Mouse (Mus musculus) hindbrain, embryonic 16.5 days (tissue): Measurements from ENCODE around the gene Il27. TPM values are rescaled to one million over a fixed set of nuclear protein-coding genes. Genes with fewer than 3 reads are reported as not detected.

Experiments used
- ATAC-seq: fragments of 200-750 bp; cut with Nextera tagmentation; 2 replicates; pipeline ENCODE4 v1.8.0; 2017; ENCODE audit warnings: moderate TSS enrichment, moderate library complexity
- H3K27ac ChIP-seq: fragments of 300-500 bp; sonication (generic); 2 replicates; pipeline ENCODE4 v1.5.1; 2014; ENCODE audit warnings: low read depth, mild to moderate bottlenecking, control low read depth, low read length, moderate library complexity
- H3K27me3 ChIP-seq: fragments of 300-500 bp; sonication (generic); replicated peaks from 2 replicates; pipeline ENCODE4 v1.6.1; 2014; ENCODE audit warnings: low read length; ENCODE audit not compliant: control insufficient read depth, insufficient read depth
- H3K36me3 ChIP-seq: fragments of 300-500 bp; sonication (generic); 2 replicates; pipeline ENCODE4 v1.6.1; 2014; ENCODE audit warnings: mild to moderate bottlenecking, low read length, moderate library complexity, mixed read lengths; ENCODE audit not compliant: control insufficient read depth, insufficient read depth
- H3K4me1 ChIP-seq: fragments of 300-500 bp; sonication (generic); 2 replicates; pipeline ENCODE4 v1.6.1; 2014; ENCODE audit warnings: low read depth, low read length; ENCODE audit not compliant: control insufficient read depth, insufficient read depth
- H3K4me2 ChIP-seq: fragments of 300-500 bp; sonication (generic); 2 replicates; pipeline ENCODE4 v1.6.1; 2014; ENCODE audit warnings: mild to moderate bottlenecking, low read length, control low read depth, moderate library complexity
- H3K4me3 ChIP-seq: fragments of 300-500 bp; sonication (generic); 2 replicates; pipeline ENCODE4 v1.5.1; 2014; ENCODE audit warnings: mild to moderate bottlenecking, low read length, control low read depth, moderate library complexity
- H3K9ac ChIP-seq: fragments of 300-500 bp; sonication (generic); 2 replicates; pipeline ENCODE4 v1.6.1; 2014; ENCODE audit warnings: low read depth, mild to moderate bottlenecking, control low read depth, low read length, moderate library complexity
- H3K9me3 ChIP-seq: fragments of 300-500 bp; sonication (generic); 2 replicates; pipeline ENCODE4 v1.6.1; 2014; ENCODE audit warnings: mild to moderate bottlenecking, low read length, moderate library complexity; ENCODE audit not compliant: control insufficient read depth
- WGBS: fragments of 180-500 bp; shearing (Covaris S2); extraction: QIAGEN DNeasy Blood & Tissue Kit; methylation state at CpG from one replicate; pipeline ENCODE4 v1.1.7; 2014; 5-methylcytosine and 5-hydroxymethylcytosine counted together
- polyA plus RNA-seq: library from polyadenylated mRNA; unstranded; fragments of >200 nt; fragmentation: Nextera tagmentation; extraction: Ambion mirVana; gene quantifications from 2 replicates; pipeline ENCODE4 v1.2.1, GENCODE M21; 2015

Gene Il27
- polyA plus RNA-seq, 1 experiment from 2014 or later, result not detected

GRCm38 (mm10) chr7:126612736-126613135 lies 18.0 kb upstream of the Il27 start:
- no peaks in the 10 kb centered on the region for H3K27me3 ChIP-seq
- H3K4me1 ChIP-seq, result no peaks in the 10 kb centered on the region
- 81% methylated on average over 3 of the region's 3 CpGs for WGBS
- no peak overlapping the region for H3K4me2 ChIP-seq
- ATAC-seq, result no peak
- H3K36me3 ChIP-seq, result no peaks in the 10 kb centered on the region
- H3K4me3 ChIP-seq, result no peak overlapping the region
- H3K27ac ChIP-seq, result no peak overlapping the region
- no peaks in the 10 kb centered on the region for H3K9me3 ChIP-seq
- no peak overlapping the region for H3K9ac ChIP-seq

GRCm38 (mm10) chr7:126607796-126608195 lies 13.1 kb upstream of the Il27 start:
- Histone ChIP-seq H3K4me3 (no peak overlapping the region), H3K9me3 (no peaks in the 10 kb centered on the region), H3K36me3 (no peaks in the 10 kb centered on the region), H3K4me2 (no peak overlapping the region), H3K4me1 (no peaks in the 10 kb centered on the region), H3K27ac (no peak overlapping the region), H3K9ac (no peak overlapping the region), H3K27me3 (no peaks in the 10 kb centered on the region)
- ATAC-seq, result no peak
- 83% methylated on average over 5 of the region's 5 CpGs for WGBS

DNA sequence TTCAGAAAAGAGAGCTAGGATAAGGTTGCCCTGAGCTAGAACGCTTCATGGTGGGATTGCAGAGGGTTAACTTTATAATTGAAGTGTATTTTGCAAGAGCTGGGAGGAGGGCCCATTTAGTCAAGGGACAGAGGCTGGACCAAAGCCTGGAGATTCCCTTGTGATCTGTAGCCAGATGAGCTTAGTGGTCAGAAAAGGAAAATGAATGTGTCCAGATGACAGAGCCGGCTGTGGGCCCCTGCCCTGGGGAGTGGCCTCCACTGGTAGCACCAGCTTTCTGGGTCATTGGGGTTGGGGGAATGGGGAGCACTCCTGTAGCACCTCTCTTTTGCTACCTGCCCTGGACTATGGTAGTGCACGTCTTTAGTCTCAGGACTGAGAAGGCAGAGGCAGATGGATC lies 12.3 kb upstream of the Il27 start:
- H3K4me2 ChIP-seq, result no peak overlapping the region
- 67% methylated on average over 3 of the region's 3 CpGs for WGBS
- no peak overlapping the region for H3K4me3 ChIP-seq
- no peaks in the 10 kb centered on the region for H3K36me3 ChIP-seq
- no peak overlapping the region for H3K9ac ChIP-seq
- ATAC-seq, result no peak
- no peaks in the 10 kb centered on the region for H3K4me1 ChIP-seq
- no peak overlapping the region for H3K27ac ChIP-seq
- H3K9me3 ChIP-seq, result no peaks in the 10 kb centered on the region
- no peaks in the 10 kb centered on the region for H3K27me3 ChIP-seq

GRCm38 (mm10) chr7:126606611-126607010 lies 11.9 kb upstream of the Il27 start:
- Histone ChIP-seq H3K36me3 (no peaks in the 10 kb centered on the region), H3K9me3 (no peaks in the 10 kb centered on the region), H3K9ac (no peak overlapping the region), H3K27ac (no peak overlapping the region), H3K4me3 (no peak overlapping the region), H3K4me2 (no peak overlapping the region), H3K4me1 (no peaks in the 10 kb centered on the region), H3K27me3 (no peaks in the 10 kb centered on the region)
- WGBS, result 83% methylated on average over 5 of the region's 5 CpGs
- ATAC-seq, result no peak

GRCm38 (mm10) chr7:126602650-126603049 lies 7.9 kb upstream of the Il27 start:
- WGBS, result 86% methylated on average over 3 of the region's 3 CpGs
- H3K4me3 ChIP-seq, result no peak overlapping the region
- no peak overlapping the region for H3K9ac ChIP-seq
- no peaks in the 10 kb centered on the region for H3K9me3 ChIP-seq
- no peak for ATAC-seq
- no peaks in the 10 kb centered on the region for H3K4me1 ChIP-seq
- no peaks in the 10 kb centered on the region for H3K36me3 ChIP-seq
- H3K27me3 ChIP-seq, result no peaks in the 10 kb centered on the region
- no peak overlapping the region for H3K27ac ChIP-seq
- H3K4me2 ChIP-seq, result no peak overlapping the region

GRCm38 (mm10) chr7:126601896-126602295 lies 7.2 kb upstream of the Il27 start:
- Histone ChIP-seq H3K4me1 (no peaks in the 10 kb centered on the region), H3K36me3 (no peaks in the 10 kb centered on the region), H3K9ac (no peak overlapping the region), H3K4me2 (no peak overlapping the region), H3K4me3 (no peak overlapping the region), H3K27ac (no peak overlapping the region), H3K9me3 (no peaks in the 10 kb centered on the region), H3K27me3 (no peaks in the 10 kb centered on the region)
- no peak for ATAC-seq
- 56% methylated on average over 5 of the region's 5 CpGs for WGBS

- WGBS, result 87% methylated on average over 6 of the region's 6 CpGs
These were observed 4.2 kb upstream of the Il27 start for GRCm38 (mm10) chr7:126598919-126599318.

DNA sequence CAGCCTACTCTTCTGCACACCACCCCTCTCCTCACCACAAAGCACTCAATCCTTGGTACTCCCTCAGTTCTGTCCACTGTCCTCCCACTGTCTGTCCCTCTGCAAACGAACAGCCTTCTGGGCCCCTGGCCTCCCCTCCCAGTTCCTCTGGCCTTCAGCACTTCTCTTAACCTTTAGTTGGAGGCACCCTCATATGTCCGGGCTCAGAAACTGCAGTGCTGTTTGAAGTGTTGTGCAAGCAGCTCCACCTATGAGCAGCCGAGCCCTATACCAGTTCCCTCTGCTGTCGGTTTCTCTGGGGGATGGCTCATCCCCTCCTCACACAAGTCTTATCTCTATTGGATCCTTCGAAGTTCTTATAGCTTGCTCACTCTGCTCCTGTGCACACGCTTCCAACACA lies 1.7 kb upstream of the Il27 start:
- Histone ChIP-seq H3K4me2 (no peak overlapping the region), H3K27ac (no peak overlapping the region), H3K4me3 (no peak overlapping the region), H3K9me3 (no peaks in the 10 kb centered on the region), H3K36me3 (no peaks in the 10 kb centered on the region), H3K4me1 (no peaks in the 10 kb centered on the region), H3K9ac (no peak overlapping the region), H3K27me3 (no peaks in the 10 kb centered on the region; the same call in 1 of the 2 replicates)
- ATAC-seq, result no peak
- WGBS, result 65% methylated on average over 6 of the region's 6 CpGs

More at GRCm38 (mm10) chr7:126598919-126599318, 4.2 kb upstream of the Il27 start:
- H3K9ac ChIP-seq, result no peak overlapping the region
- no peaks in the 10 kb centered on the region for H3K9me3 ChIP-seq
- H3K4me3 ChIP-seq, result no peak overlapping the region
- no peak overlapping the region for H3K4me2 ChIP-seq
- H3K4me1 ChIP-seq, result no peaks in the 10 kb centered on the region
- H3K27me3 ChIP-seq, result no peaks in the 10 kb centered on the region; the same call in 1 of the 2 replicates
- H3K27ac ChIP-seq, result no peak overlapping the region
- H3K36me3 ChIP-seq, result no peaks in the 10 kb centered on the region
- no peak for ATAC-seq

- Histone ChIP-seq H3K9me3 (no peaks in the 10 kb centered on the region), H3K4me3 (no peak overlapping the region), H3K4me2 (no peak overlapping the region), H3K27ac (no peak overlapping the region), H3K36me3 (no peaks in the 10 kb centered on the region), H3K4me1 (no peaks in the 10 kb centered on the region), H3K27me3 (no peaks in the 10 kb centered on the region; the same call in 1 of the 2 replicates), H3K9ac (no peak overlapping the region)
- ATAC-seq, result no peak
- 88% methylated on average over 5 of the region's 5 CpGs for WGBS
These were observed 1.1 kb upstream of the Il27 start for GRCm38 (mm10) chr7:126595890-126596289.

- Histone ChIP-seq H3K27ac (no peak overlapping the region), H3K9ac (peak overlapping the region; percentile 31), H3K4me3 (no peak overlapping the region), H3K27me3 (no peaks in the 10 kb centered on the region), H3K36me3 (no peaks in the 10 kb centered on the region), H3K4me1 (no peaks in the 10 kb centered on the region; the same call in none of the 2 replicates), H3K4me2 (peak overlapping the region; percentile 42; the same call in 1 of the 2 replicates), H3K9me3 (no peaks in the 10 kb centered on the region)
- peak; percentile 47; the same call in 1 of the 2 replicates for ATAC-seq
- WGBS, result 4% methylated on average over 16 of the region's 16 CpGs
These were observed 7.0 kb downstream of the Il27 start for GRCm38 (mm10) chr7:126587779-126588178.
